Mouse (Mus musculus): ENCODE measurements around the gene Ahr. TPM values are rescaled to one million over a fixed set of nuclear protein-coding genes. Genes with fewer than 3 reads are reported as not detected.

Gene Ahr
- polyA plus RNA-seq, 1 experiment, result 37.1 TPM

- Histone ChIP-seq H3K4me1 (ENCODE audit: control insufficient read depth, insufficient read depth, low read length) (no peaks in the 10 kb centered on the region), H3K4me3 (replicated peaks; ENCODE audit: extremely low read depth, low read depth, low read length) (no peak overlapping the region)
- 72% methylated on average over 6 of the region's 6 CpGs for WGBS
- no peak for DNase-seq
- TF ChIP-seq POLR2A (IDR thresholded peaks at IDR 0.05; ENCODE audit: borderline replicate concordance, extremely low read depth, low read depth, low read length), result no peak
- no peak for TF ChIP-seq CTCF (IDR thresholded peaks at IDR 0.05; ENCODE audit: insufficient read depth, low read length)
Observed at GRCm38 (mm10) chr12:35462667-35463066, 72.2 kb downstream of the Ahr start.

- WGBS, result 49% methylated on average over 3 of the region's 3 CpGs
- no peak overlapping the region for H3K4me3 ChIP-seq (replicated peaks; ENCODE audit: extremely low read depth, low read depth, low read length)
- TF ChIP-seq CTCF (IDR thresholded peaks at IDR 0.05; ENCODE audit: insufficient read depth, low read length), result no peak
- no peak for TF ChIP-seq POLR2A (IDR thresholded peaks at IDR 0.05; ENCODE audit: borderline replicate concordance, extremely low read depth, low read depth, low read length)
- no peaks in the 10 kb centered on the region for H3K4me1 ChIP-seq (ENCODE audit: control insufficient read depth, insufficient read depth, low read length)
- DNase-seq, result no peak
Observed at GRCm38 (mm10) chr12:35459662-35460061, 75.2 kb downstream of the Ahr start.
